Mouse (Mus musculus) spleen, postnatal 10 days (tissue): ENCODE results near the gene Gbgt1.

Experiments
- DNase-seq, 2 experiments: peaks; one replicate each; pipeline ENCODE4 v3.0.0; 2021 to 2022; ENCODE audit warnings: low spot score in 2 of 2

Gbgt1 gene

DNA sequence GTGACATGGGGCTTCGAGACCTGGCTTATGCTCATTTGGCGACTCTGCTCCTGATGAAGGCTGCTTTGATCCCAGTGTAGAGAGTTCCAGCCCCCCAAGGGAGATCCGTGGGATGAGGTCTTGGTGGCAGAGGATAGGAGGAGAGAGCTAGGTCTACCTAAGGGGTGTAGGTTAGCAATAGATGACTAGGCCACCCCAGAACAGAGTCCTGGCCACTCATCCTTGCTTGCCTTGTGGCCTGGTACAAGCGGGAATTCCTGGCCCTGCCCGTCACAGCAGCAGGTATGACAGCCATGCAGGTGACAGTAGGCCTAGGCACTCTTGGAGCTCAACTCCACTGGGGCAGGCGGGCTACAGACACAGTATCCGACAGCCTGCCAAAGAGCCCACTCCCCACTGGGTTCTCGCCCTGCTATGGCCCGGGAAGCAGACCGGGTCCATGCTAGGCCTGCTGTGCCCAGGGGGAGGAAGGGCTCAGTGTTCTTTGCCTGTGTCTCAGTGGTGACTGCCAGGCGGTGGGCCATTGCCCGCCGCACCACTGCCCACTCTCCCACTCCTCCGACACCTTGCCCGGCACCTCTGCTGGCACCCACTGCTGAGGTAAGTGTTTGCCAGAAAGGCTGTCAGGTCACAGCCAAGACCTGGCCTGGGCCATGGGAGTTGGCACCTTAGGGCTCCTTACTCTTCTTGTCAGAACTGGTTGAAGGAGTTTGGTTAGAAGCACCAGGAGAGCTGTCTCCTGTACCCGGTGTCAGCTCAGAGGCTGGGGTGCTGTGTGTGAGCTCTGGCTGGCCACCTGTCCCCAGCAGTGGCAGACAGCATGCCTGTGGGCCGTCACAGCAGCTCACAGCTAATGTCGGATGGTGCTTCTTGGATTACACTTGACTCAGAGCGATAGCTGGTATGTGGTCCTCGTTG is 31.0 kb downstream of the Gbgt1 start:
- no peak for DNase-seq

DNA sequence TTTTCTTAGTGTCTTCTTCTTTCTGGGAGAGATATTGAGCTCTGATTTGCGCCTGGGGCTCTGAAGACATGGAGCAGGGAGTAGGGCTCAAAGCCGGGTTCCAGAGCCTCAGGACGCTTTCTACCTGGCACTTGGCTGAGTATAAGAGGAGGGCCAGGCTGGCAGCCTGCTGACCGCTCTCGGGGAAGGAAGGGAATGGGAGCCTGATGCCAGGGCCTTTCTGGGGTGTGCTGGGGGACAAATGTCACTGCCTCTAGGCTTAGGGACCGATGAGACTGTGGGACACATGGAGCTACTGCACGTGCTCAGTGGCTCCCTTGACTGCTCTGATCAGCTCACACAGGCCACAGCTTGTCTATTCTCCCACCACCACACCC is 31.7 kb downstream of the Gbgt1 start:
- DNase-seq: no peak

DNA sequence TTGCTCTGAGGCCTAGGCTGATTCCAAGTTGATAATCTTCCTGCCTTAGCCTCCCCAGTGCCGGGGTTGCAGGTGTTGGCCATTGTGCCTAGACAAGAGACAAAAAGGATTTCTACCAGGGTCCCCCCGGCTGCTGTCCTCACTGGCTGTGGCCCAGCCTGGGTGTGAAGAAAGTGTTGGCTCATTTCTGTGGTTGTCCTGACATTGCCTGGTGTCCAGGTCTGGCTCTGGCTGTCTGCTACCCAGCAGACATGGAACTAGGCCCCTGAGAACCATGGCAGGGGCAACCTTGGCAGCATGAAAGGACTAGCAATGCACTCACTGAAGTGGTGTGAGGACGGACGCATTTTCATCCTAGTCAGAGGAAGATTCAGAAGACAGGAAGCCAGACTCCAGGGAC is 33.2 kb downstream of the Gbgt1 start:
- no peak for DNase-seq

DNA sequence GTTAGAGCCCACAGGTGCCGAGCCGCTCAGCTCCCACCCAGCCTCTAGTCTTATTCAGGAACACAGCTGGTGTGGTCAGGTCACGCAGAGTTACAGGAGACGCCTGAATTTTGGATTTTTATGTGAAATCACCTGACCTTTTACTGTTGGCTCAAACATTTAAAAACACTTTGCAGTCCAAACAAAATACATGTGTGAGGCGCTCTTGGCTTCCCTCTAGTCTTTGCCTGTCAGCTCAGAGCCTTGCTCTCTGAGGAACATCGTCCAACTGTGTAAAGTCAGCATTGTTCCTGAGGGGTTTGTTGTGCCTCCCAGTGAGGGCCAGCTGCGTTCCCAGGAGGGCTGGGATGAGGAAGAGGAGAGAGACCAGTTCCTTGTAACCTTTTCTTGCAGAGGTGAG is 33.6 kb downstream of the Gbgt1 start:
- no peak for DNase-seq

DNA sequence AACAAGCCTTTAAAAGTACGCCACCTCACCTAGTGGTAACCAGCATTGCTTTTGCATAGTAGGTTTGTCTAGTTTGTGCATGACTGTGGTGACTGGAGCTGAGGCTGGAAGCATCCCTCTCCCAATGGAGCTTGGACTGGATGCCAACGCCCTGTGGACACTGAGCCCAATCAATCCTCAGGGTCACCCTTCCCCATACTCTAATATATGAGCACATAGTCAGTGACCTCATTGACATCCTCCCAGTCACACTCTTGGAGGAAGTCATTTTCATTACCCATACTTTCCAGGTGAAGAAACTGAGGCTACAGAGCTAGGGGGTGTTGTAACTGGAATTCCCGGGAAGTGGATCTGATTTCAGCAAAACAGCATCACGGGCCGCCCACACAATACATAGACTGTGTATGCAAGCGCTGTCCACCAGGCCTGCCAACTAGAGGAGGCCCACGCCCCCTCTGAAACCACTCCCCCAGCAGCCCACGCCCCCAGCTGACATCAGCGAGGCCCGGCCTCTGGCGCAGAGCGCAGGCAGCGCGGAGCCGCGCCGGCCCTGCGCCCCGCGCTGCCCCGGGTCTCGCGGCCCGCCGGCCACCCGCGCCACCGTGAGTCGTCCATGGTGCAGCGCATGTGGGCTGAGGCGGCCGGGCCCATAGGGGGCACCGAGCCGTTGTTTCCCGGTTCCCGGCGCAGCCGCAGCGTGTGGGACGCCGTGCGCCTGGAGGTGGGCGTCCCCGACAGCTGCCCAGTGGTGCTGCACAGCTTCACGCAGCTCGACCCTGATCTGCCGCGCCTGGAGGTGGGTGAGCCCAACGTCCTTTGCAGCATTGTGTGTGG is 36.5 kb downstream of the Gbgt1 start:
- peak in 1 of 2 experiments; percentile 82 for DNase-seq

DNA sequence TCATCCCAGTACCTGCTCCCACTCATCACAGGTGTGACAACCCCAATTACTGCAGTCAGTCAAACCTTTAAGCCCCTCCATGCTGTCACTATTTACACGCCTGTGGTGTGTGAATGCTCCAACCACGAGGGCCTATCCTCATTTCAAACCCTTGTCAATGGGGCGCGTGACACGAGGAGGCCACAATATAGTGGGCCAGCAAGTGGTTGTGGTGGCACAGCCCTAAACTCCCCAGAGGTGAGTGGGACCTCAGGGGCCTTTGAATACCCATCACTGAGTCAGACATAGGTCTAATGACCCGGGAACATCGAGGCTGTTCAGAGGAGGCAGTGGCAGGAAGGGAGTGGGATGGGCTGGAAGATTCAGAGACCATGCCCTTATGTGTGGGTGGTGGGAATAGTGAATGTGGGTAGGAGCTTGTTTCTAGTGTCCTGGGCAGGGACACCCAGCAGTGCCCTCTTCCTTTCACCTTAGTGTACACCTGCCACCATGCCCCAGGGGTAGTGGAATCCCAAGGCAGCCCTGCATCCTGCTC is 37.3 kb downstream of the Gbgt1 start:
- DNase-seq: no peak

DNA sequence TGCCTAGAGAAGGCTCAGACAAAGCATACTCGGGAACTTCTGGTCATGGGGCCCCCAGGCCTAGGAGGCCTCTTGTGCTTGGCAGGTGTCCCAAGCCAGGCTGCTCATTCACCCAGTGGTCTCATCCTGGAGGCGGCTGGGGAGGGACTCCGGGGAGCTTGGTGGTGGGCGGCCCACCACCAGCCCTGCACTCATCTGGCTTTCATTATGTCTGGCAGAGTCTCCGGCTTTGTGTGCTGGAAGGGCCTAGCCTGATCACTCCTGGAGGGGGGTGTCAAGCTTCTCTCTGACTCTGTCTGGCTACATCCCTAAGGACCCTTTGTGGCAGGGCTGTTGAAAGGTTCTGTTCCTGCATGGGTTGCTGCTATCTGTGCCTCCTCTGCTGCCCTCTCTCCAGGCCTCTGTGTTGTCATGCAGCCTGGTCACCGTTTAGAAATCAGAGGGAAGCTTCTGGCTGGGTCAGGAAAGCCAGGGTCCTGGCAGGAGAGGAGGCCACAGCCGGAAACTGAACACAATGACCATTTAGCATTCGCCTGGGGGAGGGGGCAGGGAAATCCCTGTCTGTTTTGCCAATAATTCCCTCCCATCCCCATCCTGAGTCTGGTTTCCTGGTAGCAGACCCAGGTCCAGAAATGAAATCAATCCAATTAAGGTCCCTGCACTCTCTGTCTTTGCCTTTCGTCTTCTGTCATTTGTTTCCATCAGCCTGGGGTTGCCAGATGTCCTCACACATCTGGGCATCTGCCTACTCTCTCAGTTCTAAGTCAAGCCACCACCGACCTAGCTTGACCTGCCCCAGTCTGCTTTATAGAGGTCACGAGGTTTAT is 38.0 kb downstream of the Gbgt1 start:
- no peak for DNase-seq

DNA sequence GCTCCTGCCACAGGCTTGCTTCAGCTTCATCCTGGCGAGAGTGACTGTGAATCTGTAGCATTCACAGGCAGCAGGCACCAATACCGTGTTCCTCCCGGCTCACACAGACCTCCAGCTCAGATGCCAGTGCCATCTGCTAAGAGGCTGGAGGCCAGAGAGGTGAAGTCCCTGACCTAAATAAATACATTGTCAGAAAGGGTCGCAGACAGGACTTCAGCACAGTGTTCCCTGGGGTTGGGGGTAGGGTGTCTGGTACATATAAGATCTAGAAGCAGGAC is 38.5 kb downstream of the Gbgt1 start:
- DNase-seq: no peak

DNA sequence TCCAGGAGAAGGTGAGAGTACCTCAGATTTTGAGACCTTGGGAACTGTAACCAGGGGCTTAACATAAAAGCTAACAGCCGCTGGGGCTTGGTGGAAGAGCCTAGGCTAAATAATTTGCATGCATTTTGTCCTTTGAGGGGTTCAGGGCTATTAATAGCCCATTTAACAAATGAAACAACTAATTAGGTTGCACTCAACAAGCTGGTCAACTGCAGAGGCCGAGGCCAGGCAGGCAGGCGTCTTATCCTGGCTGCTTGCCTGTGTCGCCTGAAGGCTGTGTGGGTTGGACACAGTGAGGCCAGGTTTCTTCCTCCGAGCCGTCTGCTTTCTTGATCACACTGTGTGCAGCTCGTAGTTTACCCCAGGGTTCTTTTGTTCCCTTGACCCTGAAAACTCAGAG is 39.0 kb downstream of the Gbgt1 start:
- no peak for DNase-seq

DNA sequence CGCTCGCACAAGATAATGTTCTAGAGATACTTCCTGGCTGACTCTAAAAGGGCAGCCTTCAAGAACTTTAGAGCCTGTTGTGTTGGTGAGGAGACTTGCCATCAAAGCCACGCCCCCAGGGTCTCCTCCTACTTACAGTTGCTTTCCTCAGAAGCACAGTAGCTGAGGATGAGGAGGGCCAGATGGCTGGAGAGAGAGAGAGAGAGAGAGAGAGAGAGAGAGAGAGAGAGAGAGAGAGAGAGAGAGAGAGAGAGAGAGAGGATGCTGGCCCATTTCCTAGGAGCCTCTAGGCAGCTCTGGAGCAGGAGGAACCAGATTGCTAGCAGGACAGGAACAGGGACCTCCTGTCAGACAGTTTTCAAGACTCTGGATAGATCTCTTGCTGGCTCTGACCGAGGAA is 39.5 kb downstream of the Gbgt1 start:
- DNase-seq: no peak

DNA sequence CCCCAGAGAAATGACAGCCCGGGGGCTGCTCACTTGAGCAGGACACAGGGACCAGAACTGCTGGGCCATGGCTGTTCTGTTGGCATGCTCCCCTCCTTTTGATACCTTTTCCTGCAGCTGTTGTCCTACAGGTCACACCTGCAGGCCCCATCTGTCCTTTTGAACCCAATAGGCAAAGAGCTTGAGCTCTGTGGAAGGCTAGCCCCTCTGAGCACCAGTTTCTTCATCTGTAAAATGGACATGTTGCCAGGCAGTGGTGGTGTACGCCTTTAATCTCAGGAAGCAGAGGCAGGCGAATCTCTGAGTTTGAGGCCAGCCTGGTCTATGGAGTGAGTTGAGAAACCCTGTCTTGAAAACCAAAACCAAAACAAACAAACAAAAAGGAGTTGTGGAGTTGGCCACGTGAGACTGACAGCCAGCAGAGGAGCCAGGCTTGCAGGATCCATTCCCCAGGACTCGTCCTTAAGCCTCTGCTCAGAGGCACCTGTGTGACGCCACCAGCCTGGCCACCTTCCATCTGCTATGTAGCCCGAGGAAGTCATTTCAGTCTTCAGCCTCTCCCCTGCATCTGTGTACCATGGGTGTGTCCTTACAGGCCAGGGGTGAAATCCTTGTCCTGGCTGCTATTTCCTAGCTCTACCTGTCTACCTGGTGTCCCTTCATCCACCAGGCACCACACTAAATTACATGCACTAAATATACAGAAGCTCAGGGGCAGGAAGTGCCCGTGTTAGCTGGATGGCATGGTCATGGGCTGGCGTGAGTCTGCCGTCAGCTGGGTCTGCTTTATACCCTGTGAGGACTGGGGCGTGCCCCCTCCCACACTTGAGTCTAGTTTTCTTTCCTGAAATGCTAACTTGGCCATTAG is 40.3 kb downstream of the Gbgt1 start:
- DNase-seq: no peak

DNA sequence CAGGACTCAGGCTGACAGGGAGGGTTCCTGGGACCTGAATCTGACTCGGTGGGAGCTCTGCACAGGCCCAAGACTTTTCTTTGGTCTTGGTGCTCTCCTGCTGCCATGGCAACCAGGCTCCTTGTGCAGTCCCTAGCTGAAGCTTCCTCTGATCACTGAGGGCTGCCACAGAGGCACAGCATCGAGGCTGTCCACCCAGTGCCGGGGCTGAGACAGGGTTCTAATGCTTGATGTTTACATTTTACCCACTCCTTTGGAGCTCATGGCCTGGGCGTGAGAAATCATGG is 40.9 kb downstream of the Gbgt1 start:
- no peak for DNase-seq

DNA sequence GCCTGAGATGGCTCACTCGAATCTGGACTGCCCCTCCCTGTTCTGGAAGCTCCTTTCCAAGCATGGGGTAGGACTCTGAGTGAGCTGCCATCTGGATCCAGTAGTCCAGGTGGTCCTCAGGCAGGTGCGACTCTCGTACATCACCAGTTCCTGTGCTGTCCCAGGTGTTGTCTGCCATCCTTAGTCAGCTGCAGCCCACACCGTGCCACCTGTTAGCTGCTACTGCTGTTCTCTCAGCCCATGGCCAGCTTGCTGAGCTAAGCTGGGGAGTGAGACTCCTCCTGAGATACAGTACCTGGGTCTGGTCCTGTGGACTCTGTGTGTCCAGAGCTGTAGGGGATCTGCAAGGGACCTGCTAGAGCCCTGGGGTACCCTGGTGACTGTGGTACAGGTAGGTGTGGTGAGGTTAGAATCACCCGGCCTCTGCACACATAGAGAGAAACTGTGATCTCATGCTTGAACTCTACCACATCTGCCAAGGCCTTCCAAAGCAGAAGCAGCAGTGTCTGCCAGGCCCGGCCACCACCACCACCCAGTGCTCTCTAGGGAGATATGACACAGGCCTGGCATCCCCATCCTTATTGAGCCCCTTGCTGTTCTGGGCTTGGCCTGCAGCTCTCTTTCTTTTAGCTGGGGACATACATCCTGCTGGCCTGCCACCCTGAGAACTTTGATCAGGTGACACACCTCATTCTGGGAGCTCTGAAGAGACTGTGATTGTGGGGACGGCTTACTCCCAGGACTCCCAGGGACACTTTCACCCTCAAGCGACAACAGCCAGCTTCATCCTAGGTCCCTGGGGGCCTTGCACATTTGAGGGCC is 41.5 kb downstream of the Gbgt1 start:
- peak in 1 of 2 experiments; percentile 50 for DNase-seq

DNA sequence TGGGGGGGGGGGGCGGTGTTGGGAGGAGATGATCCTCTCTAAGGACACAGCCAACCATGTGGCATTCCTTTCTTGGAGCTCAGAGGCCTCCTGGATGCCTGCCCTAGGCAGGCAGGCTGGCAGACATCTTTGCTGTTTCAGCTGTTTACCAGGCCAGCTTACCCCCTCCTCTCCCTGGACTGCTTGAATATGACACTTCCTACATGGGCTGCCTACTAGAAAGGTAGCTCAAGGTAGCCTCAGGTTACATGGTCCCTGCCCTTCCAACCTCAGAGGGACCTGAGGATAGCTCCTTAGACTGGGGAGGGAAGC is 42.1 kb downstream of the Gbgt1 start:
- DNase-seq: no peak

DNA sequence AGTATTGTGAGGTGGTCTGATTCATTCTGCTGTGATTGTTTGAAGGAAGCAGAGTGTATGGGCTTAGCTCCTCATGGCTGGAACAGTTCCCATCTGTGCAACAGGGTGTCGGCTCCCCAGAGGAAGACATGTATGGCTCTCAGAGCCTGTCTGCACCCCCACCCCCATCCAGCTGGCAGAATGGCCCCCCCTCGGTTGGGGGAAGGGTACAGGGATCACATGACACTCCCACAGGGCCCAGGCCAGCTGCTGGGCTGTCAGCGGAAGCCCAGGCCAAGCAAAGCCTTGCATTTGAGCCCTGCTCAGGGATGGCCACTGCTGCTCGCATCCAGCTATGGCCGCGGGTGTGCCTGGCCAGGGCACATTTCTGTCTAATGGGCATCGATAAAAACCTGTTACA is 42.5 kb downstream of the Gbgt1 start:
- DNase-seq: peak in 1 of 2 experiments; percentile 69

DNA sequence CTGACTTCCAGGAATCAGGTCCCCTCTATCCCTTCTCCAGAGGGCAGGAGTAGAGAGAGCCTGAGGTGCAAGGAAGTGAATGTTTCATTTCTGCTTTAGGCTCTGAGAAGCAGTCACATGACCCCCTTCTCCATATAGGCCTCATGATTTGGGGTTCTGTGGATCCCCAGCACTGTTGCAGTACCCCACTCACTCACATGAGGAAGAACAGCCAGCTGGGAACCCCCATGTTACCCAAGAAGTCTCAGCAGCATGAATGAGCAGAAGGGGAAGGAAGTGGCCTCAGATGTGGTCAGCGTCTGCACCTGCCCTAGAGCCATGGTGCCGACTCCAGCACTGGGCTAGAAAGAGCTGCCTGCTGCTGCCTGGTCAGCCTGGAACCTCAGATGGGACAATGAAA is 43.3 kb downstream of the Gbgt1 start:
- DNase-seq: peak in 1 of 2 experiments; percentile 66

DNA sequence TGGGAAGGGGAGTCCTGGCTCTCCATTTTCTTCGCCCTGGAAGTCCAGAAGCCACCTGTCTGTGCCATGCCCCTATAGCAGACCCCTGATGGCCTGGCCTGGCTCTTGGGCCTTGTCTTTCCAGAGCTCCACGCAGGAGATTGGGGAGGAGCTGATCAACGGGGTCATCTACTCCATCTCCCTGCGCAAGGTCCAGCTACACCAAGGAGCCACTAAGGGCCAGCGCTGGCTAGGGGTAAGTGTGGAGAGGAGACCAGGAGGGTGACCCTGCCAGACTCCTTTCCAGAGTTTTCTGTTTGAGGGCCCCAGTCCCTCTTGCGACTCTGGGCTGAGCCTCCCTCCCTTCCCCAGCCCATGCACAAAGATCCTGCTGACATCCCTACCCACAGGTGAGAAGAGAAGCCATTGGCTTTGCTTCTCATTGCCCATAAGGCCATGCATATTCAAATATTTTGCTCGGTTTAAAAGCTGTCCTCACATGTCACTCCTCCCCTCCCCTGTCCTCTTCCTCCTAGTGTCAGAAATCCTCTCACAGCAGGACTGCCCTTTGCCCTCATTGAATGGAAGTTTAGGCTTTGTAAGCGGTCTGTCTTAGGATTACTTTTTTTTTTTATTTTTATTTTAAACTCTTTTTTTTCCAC is 44.0 kb downstream of the Gbgt1 start:
- DNase-seq: no peak

DNA sequence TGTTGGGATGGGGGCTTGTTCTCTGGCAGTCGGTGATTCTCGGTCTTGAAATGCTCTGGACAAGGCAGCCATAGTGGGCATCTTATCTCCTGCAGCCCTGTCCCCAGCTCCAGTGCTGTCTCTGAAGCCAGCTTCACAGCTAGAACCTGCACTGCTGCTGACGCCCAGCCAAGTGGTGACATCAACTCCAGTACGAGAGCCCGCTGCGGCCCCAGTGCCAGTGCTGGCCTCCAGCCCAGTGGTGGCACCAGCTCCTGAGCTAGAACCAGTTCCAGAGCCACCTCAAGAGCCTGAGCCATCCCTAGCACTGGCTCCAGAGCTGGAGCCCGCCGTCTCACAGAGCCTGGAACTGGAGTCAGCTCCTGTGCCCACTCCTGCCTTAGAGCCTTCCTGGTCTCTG is 47.2 kb downstream of the Gbgt1 start:
- DNase-seq: no peak

DNA sequence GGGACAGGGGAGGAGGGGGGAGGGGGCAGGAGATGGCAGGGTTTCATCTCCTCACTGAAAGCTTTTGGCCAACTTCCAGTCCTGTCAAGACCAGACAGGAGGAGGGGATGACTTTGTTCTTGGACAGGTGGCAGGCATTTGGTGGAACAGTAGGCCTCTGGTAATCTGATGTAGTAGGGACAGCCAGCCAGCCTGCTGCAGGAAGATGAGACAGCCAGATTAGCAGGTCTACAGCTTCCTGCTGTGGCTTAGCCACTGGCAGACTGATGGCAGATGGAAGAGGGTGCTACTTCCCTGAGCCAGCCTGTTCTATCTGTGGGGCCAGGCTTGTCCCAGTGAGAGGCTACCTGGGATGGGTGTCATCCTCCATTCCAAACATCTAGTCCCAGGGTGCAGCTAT is 49.3 kb downstream of the Gbgt1 start:
- no peak for DNase-seq

DNA sequence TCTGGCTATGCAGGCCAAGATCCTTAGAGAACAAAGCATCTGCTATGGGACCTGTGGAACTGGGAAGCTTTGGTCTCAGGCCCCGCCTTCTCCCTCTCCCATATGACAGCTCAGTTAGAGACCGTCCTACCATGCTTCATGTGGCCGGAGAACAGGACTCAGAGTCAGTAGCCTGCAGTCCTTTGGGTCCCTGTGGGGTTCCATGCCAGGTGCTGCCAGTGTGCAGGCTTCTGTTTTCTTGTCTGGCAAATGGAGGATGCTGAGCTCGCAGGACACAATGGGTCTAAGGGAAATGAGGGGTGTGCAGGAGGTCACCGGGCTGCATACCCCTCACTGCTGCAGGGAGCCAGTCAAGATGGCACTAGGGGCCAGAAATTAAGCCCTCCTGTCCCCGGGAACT is 49.9 kb downstream of the Gbgt1 start:
- no peak for DNase-seq
